Mouse (Mus musculus) limb, embryonic 14.5 days (tissue): Measurements from ENCODE around the gene Timm22. TPM values are rescaled to one million over a fixed set of nuclear protein-coding genes. Genes with fewer than 3 reads are reported as not detected.

Experiments used
- ATAC-seq: fragments of 200-750 bp; cut with Nextera tagmentation; 2 replicates; pipeline ENCODE4 v1.8.0; 2017; ENCODE audit warnings: low read depth, moderate number of reproducible peaks, moderate TSS enrichment; ENCODE audit not compliant: low FRiP score
- DNase-seq: peaks from one replicate; pipeline ENCODE4 v3.0.0-alpha.2; 2015; ENCODE audit warnings: low spot score
- H3K27ac ChIP-seq: fragments of 300-500 bp; sonication (generic); replicated peaks from 2 replicates; pipeline ENCODE4 v1.5.1; 2014; ENCODE audit warnings: low read depth, mild to moderate bottlenecking, low read length, moderate library complexity, mixed read lengths
- H3K27me3 ChIP-seq: fragments of 300-500 bp; sonication (generic); 2 replicates; pipeline ENCODE4 v1.6.1; 2014; ENCODE audit warnings: low read length, mixed read lengths; ENCODE audit not compliant: control insufficient read depth, insufficient read depth
- H3K36me3 ChIP-seq: fragments of 300-500 bp; sonication (generic); 2 replicates; pipeline ENCODE4 v1.6.1; 2014; ENCODE audit warnings: mild to moderate bottlenecking, low read length, moderate library complexity, mixed read lengths; ENCODE audit not compliant: control insufficient read depth, insufficient read depth
- H3K4me1 ChIP-seq: fragments of 300-500 bp; sonication (generic); 2 replicates; pipeline ENCODE4 v1.6.1; 2014; ENCODE audit warnings: antibody characterized with exemption, low read length, mixed read lengths; ENCODE audit not compliant: control insufficient read depth, insufficient read depth
- H3K4me2 ChIP-seq: fragments of 300-500 bp; sonication (generic); replicated peaks from 2 replicates; pipeline ENCODE4 v1.6.1; 2014; ENCODE audit warnings: low read depth, mild to moderate bottlenecking, low read length, moderate library complexity; ENCODE audit not compliant: severe bottlenecking
- H3K4me3 ChIP-seq: fragments of 300-500 bp; sonication (generic); replicated peaks from 2 replicates; pipeline ENCODE4 v1.5.1; 2014; ENCODE audit warnings: low read length
- H3K9ac ChIP-seq: fragments of 300-500 bp; sonication (generic); 2 replicates; pipeline ENCODE4 v1.6.1; 2014; ENCODE audit warnings: mild to moderate bottlenecking, low read depth, low read length, moderate library complexity; ENCODE audit not compliant: severe bottlenecking
- H3K9me3 ChIP-seq: fragments of 300-500 bp; sonication (generic); 2 replicates; pipeline ENCODE4 v1.6.1; 2016; ENCODE audit warnings: low read length; ENCODE audit not compliant: control insufficient read depth
- POLR2A ChIP-seq: fragments of 200-500 bp; IDR thresholded peaks from 2 replicates; pipeline ENCODE4 v1.8.0; 2012; ENCODE audit warnings: inconsistent platforms, mild to moderate bottlenecking, moderate library complexity, borderline replicate concordance; ENCODE audit not compliant: insufficient read depth, insufficient read length; ENCODE audit errors: extremely low read depth
- WGBS: fragments of 180-500 bp; shearing (Covaris S2); extraction: QIAGEN DNeasy Blood & Tissue Kit; methylation state at CpG from one replicate; pipeline ENCODE4 v1.1.7; 2014; 5-methylcytosine and 5-hydroxymethylcytosine counted together
- polyA plus RNA-seq, 2 experiments: library from polyadenylated mRNA; depleted of rRNA in 1 of 2; stranded (reverse) in 1 of 2; unstranded in 1 of 2; fragments of >200 nt; fragmentation: Nextera tagmentation in 1 of 2; extraction: Ambion mirVana in 1 of 2; gene quantifications; 2 replicates each; pipeline versions ENCODE4 v1.2.1 to v1.2.3; 2012 to 2014

Gene Timm22
- polyA plus RNA-seq (2012; rRNA removed), result 34.8 and 38.5 TPM in 2 replicates
- polyA plus RNA-seq (2014; fragmentation: Nextera tagmentation; extraction: Ambion mirVana), result 125 and 128 TPM in 2 replicates

DNA sequence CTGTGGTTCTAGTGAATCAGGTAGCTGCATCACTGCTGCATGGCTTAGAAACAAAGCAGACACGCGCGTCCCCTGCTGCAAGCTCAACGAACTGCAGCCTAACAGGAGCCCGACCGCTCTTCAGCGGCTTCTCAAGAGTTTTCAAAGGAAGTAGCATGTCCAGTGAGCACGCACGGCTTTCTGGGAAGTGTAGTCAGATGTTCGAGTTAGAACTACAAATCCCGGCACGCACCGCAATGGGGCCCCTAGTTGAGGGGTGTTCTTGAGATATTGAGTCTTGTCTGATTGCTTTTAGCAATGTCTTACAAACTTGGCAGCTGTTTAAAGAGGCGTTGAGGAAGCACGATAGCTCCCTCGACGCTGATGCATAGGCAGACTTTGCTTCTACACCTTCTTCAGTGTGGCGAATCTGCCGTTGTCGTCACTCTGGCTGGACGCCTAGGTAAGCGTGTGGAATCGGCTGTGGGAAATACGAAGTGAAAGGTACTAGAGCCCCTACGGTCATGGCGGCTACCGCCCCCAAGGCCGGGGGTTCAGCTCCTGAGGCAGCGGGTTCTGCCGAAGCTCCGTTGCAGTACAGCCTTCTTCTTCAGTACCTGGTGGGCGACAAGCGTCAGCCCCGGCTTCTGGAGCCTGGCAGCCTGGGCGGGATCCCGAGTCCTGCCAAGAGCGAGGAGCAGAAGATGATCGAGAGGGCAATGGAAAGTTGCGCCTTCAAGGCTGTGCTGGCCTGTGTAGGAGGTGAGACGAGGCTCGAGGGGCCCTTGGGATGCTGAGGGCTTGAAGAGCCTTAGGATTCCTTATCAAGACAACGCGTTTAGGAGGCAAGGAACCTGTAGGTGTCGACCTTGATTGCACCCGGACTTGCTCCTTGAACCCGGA lies at the start of gene Timm22:
Gene Timm22 (plus strand): TSS at position 251 of the 882 bp plus-strand sequence.
- peak; percentile 93 for ATAC-seq
- H3K4me1 ChIP-seq, result no peaks in the 10 kb centered on the region
- peak within 1 kb of the TSS; percentile 85 for H3K9ac ChIP-seq
- H3K9me3 ChIP-seq, result no peaks in the 10 kb centered on the region
- peak within 1 kb of the TSS; percentile 63 for H3K4me2 ChIP-seq
- peak; percentile 81; the same call in 1 of the 2 replicates for TF ChIP-seq POLR2A
- WGBS, result under 1% methylated on average over 44 of the region's 46 CpGs
- H3K27me3 ChIP-seq, result no peaks in the 10 kb centered on the region
- peak within 1 kb of the TSS; percentile 83 for H3K4me3 ChIP-seq
- peak within 1 kb of the TSS; percentile 77 for H3K27ac ChIP-seq
- DNase-seq, result peak; percentile 98
- peaks cover 20% of the 10 kb centered on the region for H3K36me3 ChIP-seq

GRCm38 (mm10) chr11:76357464-76357863 lies 49.3 kb upstream of the Timm22 start:
- Histone ChIP-seq H3K27me3 (no peaks in the 10 kb centered on the region), H3K4me3 (no peak overlapping the region), H3K27ac (no peak overlapping the region), H3K36me3 (no peaks in the 10 kb centered on the region), H3K9me3 (no peaks in the 10 kb centered on the region), H3K4me2 (no peak overlapping the region), H3K4me1 (peaks cover 59% of the 10 kb centered on the region), H3K9ac (no peak overlapping the region)
- DNase-seq, result no peak
- no peak for TF ChIP-seq POLR2A
- no peak for ATAC-seq
- WGBS, result 80% methylated on average over 12 of the region's 12 CpGs

- 22% methylated on average over 14 of the region's 14 CpGs for WGBS
- Histone ChIP-seq H3K27ac (no peak overlapping the region), H3K27me3 (no peaks in the 10 kb centered on the region), H3K36me3 (no peaks in the 10 kb centered on the region), H3K4me2 (no peak overlapping the region; the same call in 1 of the 2 replicates), H3K4me1 (peaks cover 54% of the 10 kb centered on the region), H3K9me3 (no peaks in the 10 kb centered on the region), H3K9ac (no peak overlapping the region), H3K4me3 (no peak overlapping the region)
- DNase-seq, result peak; percentile 79
- TF ChIP-seq POLR2A, result no peak
- ATAC-seq, result peak; percentile 48; the same call in 1 of the 2 replicates
Measured at GRCm38 (mm10) chr11:76358628-76359320, 48.0 kb upstream of the Timm22 start.

DNA sequence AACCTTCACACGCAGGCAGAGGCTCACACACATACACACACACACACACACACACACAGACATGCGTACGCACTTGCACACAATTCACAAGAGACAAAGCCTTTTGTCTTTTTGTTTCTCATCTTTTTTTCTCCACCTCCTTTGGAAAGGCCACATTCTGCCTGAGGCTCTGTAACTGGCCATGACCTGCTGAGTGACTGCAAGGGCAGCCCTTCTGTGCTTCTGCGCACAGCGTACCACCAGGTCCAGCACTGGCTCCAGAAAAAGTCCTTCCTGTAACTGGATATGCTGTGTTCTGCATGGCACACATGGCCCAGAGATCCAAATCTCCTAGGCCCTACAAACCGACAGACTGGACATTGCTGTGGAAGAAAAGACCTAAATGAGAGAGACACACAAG lies 46.5 kb upstream of the Timm22 start:
- no peak for ATAC-seq
- Histone ChIP-seq H3K9ac (no peak overlapping the region), H3K9me3 (no peaks in the 10 kb centered on the region), H3K36me3 (0 out of 2 replicates have a peak, but pooled peaks cover 6% of the 10 kb centered on the region), H3K27ac (no peak overlapping the region), H3K4me2 (no peak overlapping the region), H3K27me3 (no peaks in the 10 kb centered on the region), H3K4me3 (no peak overlapping the region), H3K4me1 (peaks cover 52% of the 10 kb centered on the region)
- no peak for DNase-seq
- WGBS, result 65% methylated on average over 6 of the region's 6 CpGs
- no peak for TF ChIP-seq POLR2A

GRCm38 (mm10) chr11:76361422-76361821 lies 45.3 kb upstream of the Timm22 start:
- TF ChIP-seq POLR2A, result no peak
- H3K36me3 ChIP-seq, result 0 out of 2 replicates have a peak, but pooled peaks cover 7% of the 10 kb centered on the region
- no peak for ATAC-seq
- H3K4me1 ChIP-seq, result peaks cover 44% of the 10 kb centered on the region
- 35% methylated on average over 4 of the region's 4 CpGs for WGBS
- H3K4me2 ChIP-seq, result no peak overlapping the region
- no peak overlapping the region for H3K27ac ChIP-seq
- no peak overlapping the region for H3K4me3 ChIP-seq
- DNase-seq, result no peak
- no peaks in the 10 kb centered on the region for H3K9me3 ChIP-seq
- no peaks in the 10 kb centered on the region for H3K27me3 ChIP-seq
- no peak overlapping the region for H3K9ac ChIP-seq
